Mouse (Mus musculus): ENCODE data around the gene Ndufa6. TPM values are rescaled to one million over a fixed set of nuclear protein-coding genes. Genes with fewer than 3 reads are reported as not detected.
A peak's percentile ranks its signal among the peaks of the same experiment; 100 is the strongest.

Gene Ndufa6
- polyA plus RNA-seq, 1 experiment from 2014 or later, result 420 TPM

- peak; percentile 89 for ATAC-seq (ENCODE audit: insufficient read depth, low FRiP score, low read depth)
- 0% methylated on average over 41 of the region's 41 CpGs for WGBS
- Histone ChIP-seq H3K27me3 (replicated peaks) (no peaks in the 10 kb centered on the region), H3K9ac (peak within 1 kb of the TSS; percentile 53), H3K4me2 (peak within 1 kb of the TSS; percentile 67), H3K36me3 (0 out of 2 replicates have a peak, but pooled peaks cover 6% of the 10 kb centered on the region), H3K4me3 (replicated peaks) (peak within 1 kb of the TSS; percentile 65), H3K9me3 (no peaks in the 10 kb centered on the region), H3K27ac (peak within 1 kb of the TSS; percentile 88), H3K4me1 (peaks cover 38% of the 10 kb centered on the region)
Measured at GRCm38 (mm10) chr15:82338593-82339112, 15.5 kb downstream of the Ndufa6 start, which contains the start of the genes Naga, Pheta2 and Smdt1. TSS of gene Naga (minus strand) at chr15:82338925. TSS of gene Pheta2 (plus strand) at chr15:82338942. TSS of gene Smdt1 (plus strand) at chr15:82338959.

GRCm38 (mm10) chr15:82337875-82338274 is 16.2 kb downstream of the Ndufa6 start:
- 12% methylated on average over 4 of the region's 4 CpGs for WGBS
- Histone ChIP-seq H3K4me1 (peaks cover 38% of the 10 kb centered on the region), H3K4me2 (peak overlapping the region; percentile 67), H3K4me3 (replicated peaks) (peak overlapping the region; percentile 65), H3K9me3 (no peaks in the 10 kb centered on the region), H3K27ac (peak overlapping the region; percentile 70; the same call in 1 of the 2 replicates), H3K9ac (peak overlapping the region; percentile 53), H3K36me3 (0 out of 2 replicates have a peak, but pooled peaks cover 3% of the 10 kb centered on the region), H3K27me3 (replicated peaks) (no peaks in the 10 kb centered on the region)
- no peak for ATAC-seq (ENCODE audit: insufficient read depth, low FRiP score, low read depth)

- no peak for ATAC-seq (ENCODE audit: insufficient read depth, low FRiP score, low read depth)
- 0 out of 2 replicates have a peak, but pooled peaks cover 4% of the 10 kb centered on the region for H3K36me3 ChIP-seq
- H3K9ac ChIP-seq, result no peak overlapping the region
- H3K4me2 ChIP-seq, result no peak overlapping the region
- WGBS, result 89% methylated on average over 12 of the region's 12 CpGs
- no peaks in the 10 kb centered on the region for H3K9me3 ChIP-seq
- no peaks in the 10 kb centered on the region for H3K27me3 ChIP-seq (replicated peaks)
- no peak overlapping the region for H3K4me3 ChIP-seq (replicated peaks)
- H3K27ac ChIP-seq, result no peak overlapping the region
- peaks cover 30% of the 10 kb centered on the region for H3K4me1 ChIP-seq
Measured at GRCm38 (mm10) chr15:82336629-82337028, 17.5 kb downstream of the Ndufa6 start.

- 0 out of 2 replicates have a peak, but pooled peaks cover 11% of the 10 kb centered on the region for H3K36me3 ChIP-seq
- no peak overlapping the region for H3K27ac ChIP-seq
- H3K4me1 ChIP-seq, result peaks cover 19% of the 10 kb centered on the region
- no peaks in the 10 kb centered on the region for H3K27me3 ChIP-seq (replicated peaks)
- H3K4me3 ChIP-seq (replicated peaks), result no peak overlapping the region
- WGBS, result 98% methylated on average over 4 of the region's 4 CpGs
- no peak overlapping the region for H3K9ac ChIP-seq
- no peak for ATAC-seq (ENCODE audit: insufficient read depth, low FRiP score, low read depth)
- no peaks in the 10 kb centered on the region for H3K9me3 ChIP-seq
- no peak overlapping the region for H3K4me2 ChIP-seq
Measured at GRCm38 (mm10) chr15:82335194-82335593, 18.9 kb downstream of the Ndufa6 start.

GRCm38 (mm10) chr15:82325382-82325781 is 28.7 kb downstream of the Ndufa6 start:
- Histone ChIP-seq H3K4me2 (no peak overlapping the region), H3K4me1 (peaks cover 6% of the 10 kb centered on the region; the same call in 1 of the 2 replicates), H3K27me3 (replicated peaks) (no peaks in the 10 kb centered on the region), H3K9ac (no peak overlapping the region), H3K36me3 (0 out of 2 replicates have a peak, but pooled peaks cover 4% of the 10 kb centered on the region), H3K4me3 (replicated peaks) (no peak overlapping the region), H3K27ac (no peak overlapping the region), H3K9me3 (no peaks in the 10 kb centered on the region)
- WGBS, result 66% methylated on average over 2 of the region's 2 CpGs
- no peak for ATAC-seq (ENCODE audit: insufficient read depth, low FRiP score, low read depth)

GRCm38 (mm10) chr15:82322195-82322594 is 31.9 kb downstream of the Ndufa6 start:
- H3K9me3 ChIP-seq, result no peaks in the 10 kb centered on the region
- peaks cover 6% of the 10 kb centered on the region; the same call in 1 of the 2 replicates for H3K4me1 ChIP-seq
- WGBS, result 65% methylated on average over 8 of the region's 8 CpGs
- H3K4me2 ChIP-seq, result no peak overlapping the region
- ATAC-seq (ENCODE audit: insufficient read depth, low FRiP score, low read depth), result no peak
- no peak overlapping the region for H3K4me3 ChIP-seq (replicated peaks)
- no peak overlapping the region for H3K9ac ChIP-seq
- no peaks in the 10 kb centered on the region for H3K36me3 ChIP-seq
- H3K27me3 ChIP-seq (replicated peaks), result no peaks in the 10 kb centered on the region
- no peak overlapping the region for H3K27ac ChIP-seq

- Histone ChIP-seq H3K4me2 (no peak overlapping the region), H3K9ac (no peak overlapping the region), H3K4me3 (replicated peaks) (no peak overlapping the region), H3K9me3 (no peaks in the 10 kb centered on the region), H3K36me3 (no peaks in the 10 kb centered on the region), H3K27ac (no peak overlapping the region), H3K4me1 (peaks cover 6% of the 10 kb centered on the region; the same call in 1 of the 2 replicates), H3K27me3 (replicated peaks) (no peaks in the 10 kb centered on the region)
- WGBS, result 48% methylated on average over 1 of the region's 1 CpGs
- no peak for ATAC-seq (ENCODE audit: insufficient read depth, low FRiP score, low read depth)
Measured at GRCm38 (mm10) chr15:82319613-82320012, 34.5 kb downstream of the Ndufa6 start.

- Histone ChIP-seq H3K27me3 (replicated peaks) (no peaks in the 10 kb centered on the region), H3K9ac (no peak overlapping the region), H3K27ac (no peak overlapping the region), H3K4me1 (peaks cover 2% of the 10 kb centered on the region; the same call in 1 of the 2 replicates), H3K4me2 (no peak overlapping the region), H3K9me3 (no peaks in the 10 kb centered on the region), H3K4me3 (replicated peaks) (no peak overlapping the region), H3K36me3 (no peaks in the 10 kb centered on the region)
- no peak for ATAC-seq (ENCODE audit: insufficient read depth, low FRiP score, low read depth)
- 82% methylated on average over 6 of the region's 6 CpGs for WGBS
Measured at GRCm38 (mm10) chr15:82317839-82318238, 36.3 kb downstream of the Ndufa6 start.

GRCm38 (mm10) chr15:82308416-82308815 is 45.7 kb downstream of the Ndufa6 start:
- ATAC-seq (ENCODE audit: insufficient read depth, low FRiP score, low read depth), result no peak
- Histone ChIP-seq H3K9ac (no peak overlapping the region), H3K4me2 (no peak overlapping the region), H3K27me3 (replicated peaks) (no peaks in the 10 kb centered on the region), H3K4me1 (no peaks in the 10 kb centered on the region), H3K27ac (no peak overlapping the region), H3K4me3 (replicated peaks) (no peak overlapping the region), H3K36me3 (no peaks in the 10 kb centered on the region), H3K9me3 (no peaks in the 10 kb centered on the region)
- WGBS, result 60% methylated on average over 3 of the region's 3 CpGs

GRCm38 (mm10) chr15:82307107-82307506 is 47.0 kb downstream of the Ndufa6 start:
- H3K27ac ChIP-seq, result peak overlapping the region; percentile 44; the same call in 1 of the 2 replicates
- no peaks in the 10 kb centered on the region for H3K4me1 ChIP-seq
- 57% methylated on average over 3 of the region's 3 CpGs for WGBS
- no peak overlapping the region for H3K4me3 ChIP-seq (replicated peaks)
- H3K36me3 ChIP-seq, result no peaks in the 10 kb centered on the region
- H3K9me3 ChIP-seq, result no peaks in the 10 kb centered on the region
- H3K27me3 ChIP-seq (replicated peaks), result no peaks in the 10 kb centered on the region
- no peak overlapping the region for H3K4me2 ChIP-seq
- peak; percentile 93 for ATAC-seq (ENCODE audit: insufficient read depth, low FRiP score, low read depth)
- H3K9ac ChIP-seq, result no peak overlapping the region

Data from stomach, embryonic 15.5 days (tissue).